In the genomic region with DNA sequence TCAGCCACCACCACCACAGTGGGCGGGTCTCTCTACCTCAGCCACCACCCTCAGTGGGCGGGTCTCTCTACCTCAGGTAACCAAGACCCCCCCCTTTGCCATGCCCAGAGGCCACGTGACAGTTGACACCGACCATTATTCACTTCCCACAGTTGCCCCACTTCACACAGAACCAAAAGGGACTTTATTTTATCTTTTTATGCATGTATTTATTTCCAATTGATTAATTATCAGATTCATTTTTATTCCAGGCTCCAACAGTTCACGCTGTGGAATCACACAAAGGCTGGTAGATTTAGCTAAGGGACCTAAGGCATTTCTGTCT, we compare ENCODE assay signal across 8 mouse cellular contexts.
DNase-seq lines count a peak whose midpoint lies in the region; ATAC-seq and TF ChIP-seq lines count a peak whose summit lies in the region.

No protein-coding gene starts in this region.

- no peaks in the 10 kb centered on the region for H3K79me3 ChIP-seq in C2C12 (ENCODE audit: low read depth)

- peaks cover 16% of the 10 kb centered on the region for H3K4me1 ChIP-seq in heart, embryonic 10.5 days
- peaks cover 10% of the 10 kb centered on the region for H3K4me1 ChIP-seq in forebrain, embryonic 15.5 days
- peaks cover 6 to 7% of the 10 kb centered on the region in 2 experiments for H3K4me1 ChIP-seq in liver, embryonic 14.5 days (replicated peaks; ENCODE audit: control insufficient read depth in 2 of 2, insufficient read depth in 2 of 2, low read length in 1 of 2)

- H3K27me3 ChIP-seq in heart, embryonic 10.5 days (ENCODE audit: insufficient read depth, poor library complexity, severe bottlenecking): no peaks in the 10 kb centered on the region
- H3K27me3 ChIP-seq in C2C12 (ENCODE audit: control insufficient read depth, insufficient read depth, insufficient read length): no peaks in the 10 kb centered on the region
- H3K27me3 ChIP-seq in forebrain, embryonic 15.5 days: peaks cover 29% of the 10 kb centered on the region
- no peaks in the 10 kb centered on the region; the same call in 1 of the 2 replicates for H3K27me3 ChIP-seq in liver, embryonic 14.5 days (ENCODE audit: control insufficient read depth, insufficient read depth, low read length)

- TF ChIP-seq EP300 in liver, embryonic 14.5 days (IDR thresholded peaks at IDR 0.05; ENCODE audit: low read depth): no peak

- H3K27ac ChIP-seq in heart, embryonic 10.5 days: peak overlapping the region; percentile 81; the same call in 1 of the 2 replicates
- no peak overlapping the region for H3K27ac ChIP-seq in forebrain, embryonic 15.5 days (replicated peaks)
- H3K27ac ChIP-seq in liver, embryonic 14.5 days: no peak overlapping the region
- H3K27ac ChIP-seq in left cerebral cortex, adult 2 months: no peak overlapping the region

- 6% methylated on average over 5 of the region's 5 CpGs for WGBS in heart, embryonic 10.5 days
- 13% methylated on average over 5 of the region's 5 CpGs for WGBS in forebrain, embryonic 15.5 days
- 6% methylated on average over 5 of the region's 5 CpGs for WGBS in liver, embryonic 14.5 days (ENCODE audit: insufficient replicate concordance)

- no peak for DNase-seq in heart, embryonic 10.5 days (ENCODE audit: low spot score)
- DNase-seq in heart, adult 8-10 months (ENCODE audit: low spot score): no peak
- no peak for DNase-seq in liver, embryonic 14.5 days (ENCODE audit: low read depth in 3 of 3, low spot score in 3 of 3)
- no peak for DNase-seq in left cerebral cortex, adult 2 months (ENCODE audit: extremely low spot score in 1 of 2, low spot score in 2 of 2)
- DNase-seq in embryo, embryonic 10 days (ENCODE audit: low spot score): no peak
- no peak for DNase-seq in cerebellum, adult 8-10 months

- H3ac ChIP-seq in C2C12 (ENCODE audit: control insufficient read depth, insufficient read length, low read depth): no peak overlapping the region

- H3K4me2 ChIP-seq in forebrain, embryonic 15.5 days (replicated peaks): peak overlapping the region; percentile 43
- peak overlapping the region; percentile 94 for H3K4me2 ChIP-seq in liver, embryonic 14.5 days (ENCODE audit: low read depth)

- TF ChIP-seq CTCF in C2C12 (IDR thresholded peaks at IDR 0.05; ENCODE audit: control insufficient read depth, insufficient read depth, insufficient read length): no peak
- no peak for TF ChIP-seq CTCF in liver, embryonic 14.5 days (IDR thresholded peaks at IDR 0.05; ENCODE audit: low read depth)
- TF ChIP-seq CTCF in left cerebral cortex, adult 2 months (IDR thresholded peaks at IDR 0.05): no peak

- no peaks in the 10 kb centered on the region for H3K79me2 ChIP-seq in C2C12 (ENCODE audit: control insufficient read depth, insufficient read depth)

- H3K9ac ChIP-seq in forebrain, embryonic 15.5 days (replicated peaks): no peak overlapping the region
- H3K9ac ChIP-seq in liver, embryonic 14.5 days (replicated peaks): no peak overlapping the region

- no peaks in the 10 kb centered on the region for H3K9me3 ChIP-seq in heart, embryonic 10.5 days
- H3K9me3 ChIP-seq in forebrain, embryonic 15.5 days: no peaks in the 10 kb centered on the region
- no peaks in the 10 kb centered on the region for H3K9me3 ChIP-seq in liver, embryonic 14.5 days (ENCODE audit: control insufficient read depth, low read length)

- ATAC-seq in forebrain, embryonic 15.5 days (replicated peaks): no peak
- ATAC-seq in liver, embryonic 14.5 days (ENCODE audit: insufficient read depth): no peak

- intact Hi-C loops in left cerebral cortex, adult 2 months (cut with DNase I): no loop called here

- no peaks in the 10 kb centered on the region for H3K36me3 ChIP-seq in heart, embryonic 10.5 days
- no peaks in the 10 kb centered on the region for H3K36me3 ChIP-seq in C2C12 (ENCODE audit: control insufficient read depth, insufficient read depth)
- no peaks in the 10 kb centered on the region for H3K36me3 ChIP-seq in forebrain, embryonic 15.5 days
- H3K36me3 ChIP-seq in liver, embryonic 14.5 days (replicated peaks; ENCODE audit: control insufficient read depth, insufficient read depth, low read depth): no peaks in the 10 kb centered on the region

- H3K4me3 ChIP-seq in heart, embryonic 10.5 days: peak overlapping the region; percentile 61
- H3K4me3 ChIP-seq in C2C12 (ENCODE audit: insufficient read depth, poor library complexity, severe bottlenecking): no peak overlapping the region
- H3K4me3 ChIP-seq in forebrain, embryonic 15.5 days: peak overlapping the region; percentile 28
- peak overlapping the region in 1 of 2 experiments; percentile 62; a peak in 2 of 4 replicates for H3K4me3 ChIP-seq in liver, embryonic 14.5 days (ENCODE audit: insufficient read depth in 1 of 2, low read depth in 2 of 2, low read length in 2 of 2)
- no peak overlapping the region; the same call in 1 of the 2 replicates for H3K4me3 ChIP-seq in left cerebral cortex, adult 2 months

TF ChIP-seq in C2C12, 6 proteins besides CTCF, POLR2A, EP300 and RAD21:
- TF ChIP-seq MYOD1 (IDR thresholded peaks at IDR 0.05; ENCODE audit: control insufficient read depth, insufficient read length, low read depth) (no peak), USF1 (IDR thresholded peaks at IDR 0.05; ENCODE audit: low read depth) (peak; percentile 32)

Comparison
In these comparisons a context has a peak if more than half of its experiments do, and no peak if none do; other contexts are left out.
1. H3K4me3 ChIP-seq: peak in heart, embryonic 10.5 days (single experiment) and forebrain, embryonic 15.5 days (single experiment); none in C2C12 (single experiment) and left cerebral cortex, adult 2 months (single experiment).